Mouse (Mus musculus) monocyte, adult 2 months (primary cell): ENCODE results near the gene Klf17.
"Not testable (repeated sequence)": the region's sequence is repeated elsewhere in the genome, so short reads cannot be mapped to it uniquely, and the experiment has no call there.

Experiments
- DNase-seq, 2 experiments: peaks; one replicate each; pipeline ENCODE4 v3.0.0; 2022; ENCODE audit warnings: low spot score in 2 of 2, low read depth in 1 of 2

Gene Klf17

GRCm38 (mm10) chr4:117765416-117765815 is at the start of gene Klf17:
Gene Klf17 (minus strand): TSS chr4:117765648.
- no peak for DNase-seq

DNA sequence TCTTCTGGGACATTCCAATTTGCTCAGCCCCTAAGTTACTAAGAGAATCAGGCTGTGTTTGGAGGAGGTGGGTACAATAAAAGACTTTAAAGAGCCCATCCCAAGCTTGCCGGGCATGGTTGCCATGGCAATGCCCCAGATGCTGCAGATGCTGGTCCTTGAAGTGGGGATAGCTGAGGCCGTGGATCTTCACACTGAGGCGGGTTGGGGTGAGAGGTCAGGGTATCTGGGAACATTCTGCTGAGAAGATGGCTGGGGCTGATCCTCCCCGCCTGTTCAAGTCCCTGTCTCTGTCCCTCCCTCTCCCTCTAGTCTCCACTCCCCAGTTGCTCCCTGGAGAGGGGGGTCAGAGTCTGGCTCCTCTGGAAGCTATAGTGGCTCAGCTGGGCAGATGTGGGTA is 48.9 kb upstream of the Klf17 start:
- DNase-seq: no peak

DNA sequence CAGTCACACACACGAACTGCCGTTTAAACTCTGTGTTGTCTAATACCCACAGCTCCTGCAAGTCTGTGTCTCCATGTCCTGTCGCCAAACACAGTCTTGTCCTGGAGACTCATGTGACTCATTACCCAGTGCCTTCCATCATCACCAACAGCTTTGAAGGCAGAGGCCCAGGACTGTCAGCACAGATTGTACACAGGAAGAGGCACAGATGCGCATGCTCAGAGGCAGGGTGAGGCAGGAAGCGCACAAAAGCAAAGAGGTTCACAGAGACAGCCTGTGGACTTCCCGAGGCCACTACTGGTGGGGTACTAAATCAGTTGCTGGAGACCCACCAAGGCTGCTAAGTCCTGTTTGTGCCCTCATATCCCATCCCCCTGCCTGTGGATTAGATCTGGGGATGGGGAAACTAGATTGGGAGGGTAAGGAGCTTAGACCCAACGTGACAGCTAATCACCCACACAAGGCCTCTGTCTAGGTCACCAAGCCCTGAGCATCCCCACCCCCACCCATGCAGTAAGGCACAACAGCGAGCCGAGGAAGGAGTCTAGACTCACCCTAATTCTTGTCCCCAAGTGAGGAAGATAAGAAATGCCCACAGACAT is 48.2 kb upstream of the Klf17 start:
- no peak for DNase-seq

GRCm38 (mm10) chr4:117810933-117811332 is 45.5 kb upstream of the Klf17 start:
- DNase-seq: no peak

DNA sequence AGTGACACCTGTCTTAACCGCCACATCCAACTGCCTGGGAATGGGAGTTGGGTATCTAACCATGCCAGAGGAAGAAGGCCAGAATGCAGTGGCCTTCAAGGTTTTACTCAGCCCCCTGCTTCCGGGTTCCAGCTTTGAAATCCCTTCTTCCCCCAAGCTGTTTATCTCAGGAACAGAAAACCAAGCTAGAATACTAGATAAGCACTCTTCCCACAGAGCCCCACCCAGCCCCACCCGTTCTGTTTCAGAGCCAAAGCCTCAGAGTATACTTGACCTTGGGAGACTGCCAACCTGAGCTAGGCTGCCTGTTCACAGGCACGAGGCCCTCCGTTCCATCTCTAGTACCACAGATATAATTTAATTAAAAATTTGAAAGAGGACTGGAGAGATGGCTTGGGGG is 41.5 kb upstream of the Klf17 start:
- DNase-seq: no peak

DNA sequence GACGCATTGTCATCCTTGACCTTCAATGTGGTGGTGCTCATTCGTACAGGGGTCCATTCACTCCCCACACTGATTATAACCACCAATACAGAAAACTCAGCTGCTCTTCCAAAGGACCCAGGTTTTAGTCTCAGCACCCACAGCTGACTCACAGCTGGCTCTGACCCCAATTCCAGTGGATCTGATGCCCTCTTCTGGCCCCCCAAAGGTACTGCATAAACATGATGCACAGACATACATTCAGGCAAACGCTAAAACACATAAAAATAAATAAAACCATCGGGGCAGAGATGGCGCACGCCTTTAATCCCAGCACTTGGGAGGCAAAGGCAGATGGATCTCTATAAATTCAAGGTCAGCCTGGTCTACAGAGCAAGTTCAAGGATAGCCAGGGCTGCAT is 34.5 kb upstream of the Klf17 start:
- no peak for DNase-seq

- DNase-seq: no peak
Observed at GRCm38 (mm10) chr4:117788308-117788707, 22.9 kb upstream of the Klf17 start.

GRCm38 (mm10) chr4:117786963-117787362 is 21.5 kb upstream of the Klf17 start:
- DNase-seq: no peak

DNA sequence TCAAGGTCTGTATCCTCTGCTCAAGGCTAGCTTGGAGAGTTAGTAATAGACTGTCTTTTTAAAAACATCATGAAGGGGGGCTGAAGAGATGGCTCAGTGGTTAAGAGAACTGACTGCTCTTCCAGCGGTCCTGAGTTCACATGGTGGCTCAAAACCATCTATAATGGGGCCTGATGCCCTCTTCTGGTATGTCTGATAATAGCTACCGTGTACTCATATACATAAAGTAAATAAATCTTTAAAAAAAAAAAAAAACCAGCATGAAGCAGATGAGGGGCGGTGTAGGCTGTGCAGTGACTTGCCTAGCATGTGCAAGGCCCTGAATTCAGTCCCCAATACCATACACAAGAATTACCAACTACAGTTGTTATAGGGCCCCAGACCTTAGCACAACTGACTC is 17.5 kb upstream of the Klf17 start:
- no peak for DNase-seq

DNA sequence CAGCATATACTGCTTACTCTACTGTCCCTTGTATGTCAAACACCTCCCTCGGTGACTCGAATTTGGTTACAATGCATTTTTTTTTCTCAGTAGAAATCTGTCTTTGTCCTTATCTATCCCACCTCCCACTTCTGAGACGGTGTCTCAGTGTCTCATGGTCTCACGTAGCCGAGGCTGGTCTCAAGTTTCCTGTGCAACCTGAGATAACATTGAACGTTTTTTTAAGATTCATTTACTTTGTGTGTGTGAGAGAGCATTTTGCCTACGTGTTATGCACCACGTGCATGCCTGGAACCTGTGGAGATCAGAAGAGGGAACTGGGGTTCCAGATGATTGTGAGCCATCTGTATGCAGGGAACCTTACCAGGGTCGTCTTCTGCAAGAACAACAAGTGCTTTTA is 7.5 kb upstream of the Klf17 start:
- DNase-seq: no peak

DNA sequence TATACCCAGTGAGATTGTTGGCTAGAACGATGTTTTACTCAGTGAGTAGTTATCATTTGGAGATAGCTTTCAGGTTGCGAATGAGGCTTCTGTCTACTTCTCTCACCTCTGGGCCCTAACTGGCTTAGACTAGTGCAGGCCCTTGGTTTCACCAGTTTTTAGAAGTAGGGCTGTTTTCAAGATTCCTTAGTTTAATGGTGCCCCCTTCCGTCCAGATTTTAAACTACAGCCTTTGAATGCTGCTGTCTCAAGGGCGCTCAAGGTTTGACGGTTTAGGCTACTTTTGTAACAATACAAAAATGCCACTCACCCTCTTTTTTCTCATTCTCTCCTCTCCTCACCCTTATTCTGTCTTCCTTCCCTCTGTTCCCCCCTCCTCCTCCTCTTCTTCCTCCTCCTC is 5.5 kb upstream of the Klf17 start:
- no peak for DNase-seq

DNA sequence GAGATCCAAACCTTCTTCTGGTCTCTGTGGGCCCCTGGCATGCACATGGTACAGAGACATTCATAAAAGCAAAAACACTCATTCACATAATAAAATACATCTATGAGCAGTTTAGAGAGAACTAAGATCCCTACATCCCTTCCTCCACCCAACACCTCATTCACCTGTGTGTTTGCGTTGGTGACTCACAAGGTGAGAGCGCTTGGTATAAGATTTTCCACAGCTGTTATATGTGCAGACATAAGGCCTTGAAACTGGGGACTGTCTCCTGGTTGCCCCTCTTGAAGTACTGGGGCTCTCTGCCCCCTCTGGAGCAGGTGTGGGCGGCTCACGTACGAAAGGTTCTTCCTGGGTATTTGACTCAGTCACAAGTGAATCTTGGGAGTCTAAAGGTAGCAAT is 5.3 kb downstream of the Klf17 start:
- no peak for DNase-seq

GRCm38 (mm10) chr4:117752469-117752868 is 13.0 kb downstream of the Klf17 start:
- DNase-seq: not testable (repeated sequence)

DNA sequence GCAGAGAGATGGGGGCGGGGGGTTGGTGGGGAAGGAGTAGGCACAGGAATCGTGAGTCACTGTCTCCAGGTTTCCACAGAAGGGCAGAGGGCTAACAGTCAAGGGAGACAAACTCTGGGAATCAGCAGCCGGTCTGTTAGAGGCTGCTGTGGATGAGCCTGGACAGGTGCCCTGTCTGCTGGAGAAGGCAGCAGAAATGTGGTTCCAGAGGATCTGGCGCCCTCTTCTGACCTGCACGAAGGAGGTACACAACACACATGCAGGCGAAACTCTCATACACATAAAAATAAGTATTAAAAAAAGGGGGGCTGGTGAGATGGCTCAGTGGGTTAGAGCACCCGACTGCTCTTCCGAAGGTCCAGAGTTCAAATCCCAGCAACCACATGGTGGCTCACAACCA is 27.9 kb downstream of the Klf17 start:
- no peak for DNase-seq

GRCm38 (mm10) chr4:117731926-117732325 is 33.5 kb downstream of the Klf17 start:
- no peak for DNase-seq

DNA sequence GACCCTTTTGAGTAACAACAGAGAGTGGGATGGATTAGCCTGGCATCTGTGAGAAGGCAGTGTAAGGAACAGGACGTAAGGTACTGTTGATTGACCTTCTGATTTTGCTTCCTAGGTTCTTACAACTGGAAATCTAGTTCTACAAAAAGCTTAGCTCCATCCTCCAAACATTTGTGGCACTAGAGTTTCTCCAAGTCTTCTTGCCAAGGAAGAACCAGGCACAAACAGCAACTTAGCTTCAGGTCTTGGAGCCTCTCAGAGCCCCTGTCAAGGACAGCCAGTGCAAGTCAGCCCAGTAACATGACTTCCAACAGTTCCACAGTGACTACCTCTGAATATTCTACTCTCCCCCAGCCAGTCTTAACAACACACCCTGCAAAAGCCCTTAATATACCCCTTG is 41.3 kb downstream of the Klf17 start, which contains the start of gene Gm12845:
Gm12845 (plus strand) TSS at position 301 of the 400 bp plus-strand sequence.
- DNase-seq: no peak

GRCm38 (mm10) chr4:117713303-117714098 is 51.9 kb downstream of the Klf17 start:
- DNase-seq: no peak

DNA sequence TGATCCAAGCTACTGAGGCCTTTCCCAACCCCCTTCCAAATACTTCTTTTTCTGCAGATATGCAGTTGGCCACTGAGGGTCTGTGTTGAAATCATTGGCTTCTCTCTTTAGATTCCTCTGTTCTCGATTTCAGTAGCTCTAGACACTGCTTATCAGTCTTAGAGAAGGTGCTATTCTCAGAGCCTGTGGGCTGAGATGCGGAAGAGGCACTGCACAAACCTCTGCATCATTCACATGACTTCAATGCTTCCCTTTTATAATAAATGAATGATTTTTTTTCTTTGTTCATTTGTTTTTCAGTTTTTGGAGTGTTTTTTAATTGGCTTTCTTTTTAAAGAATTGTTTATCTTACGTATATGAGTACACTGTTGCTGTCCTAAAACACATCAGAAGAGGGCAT is 53.1 kb downstream of the Klf17 start:
- DNase-seq: no peak

- no peak for DNase-seq
Observed at GRCm38 (mm10) chr4:117708780-117709550, 56.5 kb downstream of the Klf17 start.
